Mouse (Mus musculus): ENCODE measurements around the gene Eif4e1b. TPM values are rescaled to one million over a fixed set of nuclear protein-coding genes. Genes with fewer than 3 reads are reported as not detected.

The Eif4e1b gene
- polyA plus RNA-seq, 1 experiment from 2014 or later = not detected

- Histone ChIP-seq H3K27me3 (replicated peaks; ENCODE audit: insufficient read depth, low read length) (no peaks in the 10 kb centered on the region), H3K36me3 (ENCODE audit: insufficient read depth, low read length) (no peaks in the 10 kb centered on the region), H3K9me3 (ENCODE audit: low read length) (no peaks in the 10 kb centered on the region), H3K9ac (replicated peaks; ENCODE audit: low read depth) (no peak overlapping the region), H3K4me2 (replicated peaks; ENCODE audit: low read depth, low read length) (no peak overlapping the region), H3K4me3 (ENCODE audit: low read depth, low read length) (no peak overlapping the region), H3K27ac (ENCODE audit: low read length) (no peak overlapping the region), H3K4me1 (ENCODE audit: insufficient read depth, low read depth, low read length) (no peaks in the 10 kb centered on the region)
- TF ChIP-seq EP300 (IDR thresholded peaks at IDR 0.05) = no peak
- TF ChIP-seq CTCF (IDR thresholded peaks at IDR 0.05) = peak; percentile 95
- no peak for ATAC-seq
- 35% methylated on average over 4 of the region's 4 CpGs for WGBS
- peak; percentile 47 for DNase-seq (ENCODE audit: low spot score)
Measured at GRCm38 (mm10) chr13:54797356-54797755, 13.6 kb downstream of the Eif4e1b start.

DNA sequence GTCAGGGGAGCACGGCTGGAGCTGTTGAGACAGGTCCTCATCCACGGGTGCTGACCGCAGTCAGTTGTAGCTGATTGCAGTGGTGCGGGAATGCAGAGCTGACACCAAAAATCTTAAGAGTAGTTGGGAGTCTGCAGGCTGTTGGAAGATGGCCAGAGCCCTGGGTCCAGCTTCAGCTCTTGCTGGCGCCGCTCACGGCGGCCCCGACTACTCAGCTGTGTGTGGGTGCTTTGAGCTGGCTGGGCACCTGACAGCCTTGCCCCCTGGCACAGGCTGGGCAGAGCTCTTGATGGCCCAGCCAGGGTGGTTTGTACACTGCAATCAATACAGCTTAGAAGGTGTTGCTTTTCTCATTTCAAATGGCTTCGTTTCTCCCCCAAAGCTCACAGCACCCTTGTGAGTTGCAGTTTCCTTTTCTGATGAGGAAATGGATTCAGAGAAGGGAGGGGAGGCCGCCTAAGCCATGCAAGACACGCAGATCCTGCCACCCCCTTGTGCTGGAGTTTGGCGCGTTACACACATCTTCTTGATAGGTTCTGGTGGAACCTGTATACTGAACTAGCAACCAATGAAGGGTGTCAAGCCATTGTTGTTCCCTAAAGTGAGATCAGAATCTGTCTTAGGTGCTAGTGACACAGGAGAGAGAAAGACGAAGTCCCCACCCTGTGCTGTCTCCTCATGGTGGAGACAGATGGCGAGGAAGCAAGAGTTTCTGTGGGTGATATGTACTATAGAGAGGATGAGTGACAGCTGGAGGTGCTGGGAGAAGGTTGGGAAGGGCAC is 14.3 kb downstream of the Eif4e1b start:
- WGBS = 68% methylated on average over 16 of the region's 16 CpGs
- Histone ChIP-seq H3K4me3 (ENCODE audit: low read depth, low read length) (no peak overlapping the region), H3K9me3 (ENCODE audit: low read length) (no peaks in the 10 kb centered on the region), H3K4me2 (replicated peaks; ENCODE audit: low read depth, low read length) (no peak overlapping the region), H3K9ac (replicated peaks; ENCODE audit: low read depth) (no peak overlapping the region), H3K36me3 (ENCODE audit: insufficient read depth, low read length) (no peaks in the 10 kb centered on the region), H3K4me1 (ENCODE audit: insufficient read depth, low read depth, low read length) (no peaks in the 10 kb centered on the region), H3K27ac (ENCODE audit: low read length) (no peak overlapping the region), H3K27me3 (replicated peaks; ENCODE audit: insufficient read depth, low read length) (no peaks in the 10 kb centered on the region)
- no peak for TF ChIP-seq EP300 (IDR thresholded peaks at IDR 0.05)
- TF ChIP-seq CTCF (IDR thresholded peaks at IDR 0.05) = no peak
- DNase-seq (ENCODE audit: low spot score) = no peak
- no peak for ATAC-seq

DNA sequence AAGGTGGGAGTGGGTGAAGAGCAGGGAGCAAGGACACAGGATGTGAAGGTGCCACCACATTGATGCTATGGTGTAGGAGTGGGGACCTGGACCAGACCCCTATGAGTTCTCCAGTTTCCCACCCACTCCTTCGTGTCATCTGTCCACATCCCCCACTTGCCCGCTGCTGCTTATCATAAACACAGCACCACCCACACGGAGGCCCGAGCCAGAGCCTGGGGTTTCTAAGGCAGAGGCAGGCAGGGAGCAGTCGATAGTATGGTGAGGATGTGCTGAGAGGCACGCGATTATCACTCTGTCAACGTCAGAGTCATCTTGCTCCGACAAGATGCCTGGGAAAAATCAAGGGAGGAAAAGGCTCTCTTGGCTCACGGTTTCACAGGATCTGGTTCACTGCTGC is 14.9 kb downstream of the Eif4e1b start:
- no peak overlapping the region for H3K9ac ChIP-seq (replicated peaks; ENCODE audit: low read depth)
- H3K9me3 ChIP-seq (ENCODE audit: low read length) = no peaks in the 10 kb centered on the region
- H3K36me3 ChIP-seq (ENCODE audit: insufficient read depth, low read length) = no peaks in the 10 kb centered on the region
- H3K4me2 ChIP-seq (replicated peaks; ENCODE audit: low read depth, low read length) = no peak overlapping the region
- no peak overlapping the region for H3K27ac ChIP-seq (ENCODE audit: low read length)
- H3K4me1 ChIP-seq (ENCODE audit: insufficient read depth, low read depth, low read length) = no peaks in the 10 kb centered on the region
- no peaks in the 10 kb centered on the region for H3K27me3 ChIP-seq (replicated peaks; ENCODE audit: insufficient read depth, low read length)
- DNase-seq (ENCODE audit: low spot score) (no peak), ATAC-seq (no peak)
- 55% methylated on average over 10 of the region's 10 CpGs for WGBS
- TF ChIP-seq CTCF (IDR thresholded peaks at IDR 0.05) = no peak
- no peak for TF ChIP-seq EP300 (IDR thresholded peaks at IDR 0.05)
- H3K4me3 ChIP-seq (ENCODE audit: low read depth, low read length) = no peak overlapping the region

- WGBS = 15% methylated on average over 9 of the region's 9 CpGs
- Histone ChIP-seq H3K27ac (ENCODE audit: low read length) (no peak overlapping the region), H3K9me3 (ENCODE audit: low read length) (no peaks in the 10 kb centered on the region), H3K36me3 (ENCODE audit: insufficient read depth, low read length) (no peaks in the 10 kb centered on the region), H3K4me1 (ENCODE audit: insufficient read depth, low read depth, low read length) (no peaks in the 10 kb centered on the region), H3K4me3 (ENCODE audit: low read depth, low read length) (no peak overlapping the region), H3K9ac (replicated peaks; ENCODE audit: low read depth) (no peak overlapping the region), H3K27me3 (replicated peaks; ENCODE audit: insufficient read depth, low read length) (no peaks in the 10 kb centered on the region), H3K4me2 (replicated peaks; ENCODE audit: low read depth, low read length) (0 out of 2 replicates have a peak overlapping the region, but pooled peaks have one; percentile 6)
- ATAC-seq (peak; percentile 48; the same call in 1 of the 2 replicates), DNase-seq (ENCODE audit: low spot score) (peak; percentile 73)
- TF ChIP-seq CTCF (IDR thresholded peaks at IDR 0.05) (peak; percentile 97), EP300 (IDR thresholded peaks at IDR 0.05) (no peak)
Measured at GRCm38 (mm10) chr13:54799701-54800100, 15.9 kb downstream of the Eif4e1b start.

DNA sequence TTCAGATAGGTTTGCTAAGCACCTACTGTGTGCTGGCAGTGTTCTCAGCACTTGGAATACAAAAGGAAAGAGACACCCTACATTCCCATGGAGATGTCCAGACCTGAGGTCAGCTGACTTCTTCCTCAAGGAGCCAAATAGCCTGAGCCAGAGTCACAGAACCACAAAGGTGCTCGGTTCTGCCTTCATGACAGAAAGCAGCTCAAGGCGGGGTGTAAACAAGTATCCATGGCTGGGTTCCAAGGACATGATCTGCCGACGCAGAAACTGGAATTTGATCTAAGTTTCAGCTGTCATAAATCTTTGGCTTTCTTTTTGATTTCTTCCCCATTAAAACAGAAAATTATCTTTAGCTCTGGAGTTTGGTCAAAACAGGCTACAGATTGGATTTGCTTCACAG is 16.4 kb downstream of the Eif4e1b start:
- ATAC-seq = no peak
- H3K4me1 ChIP-seq (ENCODE audit: insufficient read depth, low read depth, low read length) = no peaks in the 10 kb centered on the region
- H3K4me3 ChIP-seq (ENCODE audit: low read depth, low read length) = no peak overlapping the region
- no peak overlapping the region for H3K4me2 ChIP-seq (replicated peaks; ENCODE audit: low read depth, low read length)
- no peak for DNase-seq (ENCODE audit: low spot score)
- H3K36me3 ChIP-seq (ENCODE audit: insufficient read depth, low read length) = no peaks in the 10 kb centered on the region
- WGBS = 34% methylated on average over 4 of the region's 4 CpGs
- TF ChIP-seq EP300 (IDR thresholded peaks at IDR 0.05) (no peak), CTCF (IDR thresholded peaks at IDR 0.05) (no peak)
- no peak overlapping the region for H3K27ac ChIP-seq (ENCODE audit: low read length)
- no peaks in the 10 kb centered on the region for H3K9me3 ChIP-seq (ENCODE audit: low read length)
- no peak overlapping the region for H3K9ac ChIP-seq (replicated peaks; ENCODE audit: low read depth)
- H3K27me3 ChIP-seq (replicated peaks; ENCODE audit: insufficient read depth, low read length) = no peaks in the 10 kb centered on the region

DNA sequence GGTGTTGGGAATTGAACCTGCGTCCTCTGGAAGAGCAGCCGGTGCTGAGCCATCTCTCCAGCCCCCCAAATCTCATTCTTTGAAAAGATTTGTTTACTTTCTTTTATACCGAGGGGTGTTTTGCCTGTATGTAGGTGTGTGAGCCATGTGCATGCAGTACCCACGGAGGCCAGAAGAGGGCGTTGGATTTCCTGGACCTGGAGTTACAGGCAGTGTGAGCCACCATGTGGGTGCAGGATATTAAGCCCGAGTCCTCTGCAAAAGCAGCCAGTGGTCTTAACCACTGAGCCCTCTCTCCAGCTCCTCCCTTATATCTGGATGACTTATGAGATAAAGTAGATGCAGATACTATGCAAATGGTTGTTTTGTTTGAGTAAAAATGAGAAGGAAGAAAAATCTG is 19.2 kb downstream of the Eif4e1b start:
- Histone ChIP-seq H3K27me3 (replicated peaks; ENCODE audit: insufficient read depth, low read length) (no peaks in the 10 kb centered on the region), H3K36me3 (ENCODE audit: insufficient read depth, low read length) (no peaks in the 10 kb centered on the region), H3K4me3 (ENCODE audit: low read depth, low read length) (no peak overlapping the region), H3K9me3 (ENCODE audit: low read length) (no peaks in the 10 kb centered on the region), H3K4me2 (replicated peaks; ENCODE audit: low read depth, low read length) (no peak overlapping the region), H3K9ac (replicated peaks; ENCODE audit: low read depth) (no peak overlapping the region), H3K4me1 (ENCODE audit: insufficient read depth, low read depth, low read length) (no peaks in the 10 kb centered on the region), H3K27ac (ENCODE audit: low read length) (no peak overlapping the region)
- WGBS = 79% methylated on average over 6 of the region's 6 CpGs
- no peak for DNase-seq (ENCODE audit: low spot score)
- TF ChIP-seq CTCF (IDR thresholded peaks at IDR 0.05) = peak; percentile 41
- TF ChIP-seq EP300 (IDR thresholded peaks at IDR 0.05) = no peak
- no peak for ATAC-seq
